Mouse (Mus musculus) kidney, postnatal 0 days (tissue): Measurements from ENCODE around the gene Optn. TPM values are rescaled to one million over a fixed set of nuclear protein-coding genes. Genes with fewer than 3 reads are reported as not detected.
"Not testable (repeated sequence)": the region's sequence is repeated elsewhere in the genome, so short reads cannot be mapped to it uniquely, and the experiment has no call there.

Experiments used
- ATAC-seq: fragments of 200-750 bp; cut with Nextera tagmentation; replicated peaks from 2 replicates; pipeline ENCODE4 v1.8.0; 2017; ENCODE audit warnings: low read depth, moderate number of reproducible peaks, moderate TSS enrichment, moderate library complexity; ENCODE audit not compliant: low FRiP score
- DNase-seq: peaks from one replicate; pipeline ENCODE4 v3.0.0-alpha.2; 2016; ENCODE audit warnings: low spot score
- H3K27ac ChIP-seq: fragments of 300-500 bp; sonication (generic); 2 replicates; pipeline ENCODE4 v1.5.1; 2014; ENCODE audit warnings: mild to moderate bottlenecking
- H3K27me3 ChIP-seq: fragments of 300-500 bp; sonication (generic); 2 replicates; pipeline ENCODE4 v1.6.1; 2014; ENCODE audit warnings: low read length, mixed read lengths; ENCODE audit not compliant: insufficient read depth
- H3K36me3 ChIP-seq: fragments of 300-500 bp; sonication (generic); 2 replicates; pipeline ENCODE4 v1.6.1; 2014; ENCODE audit warnings: low read length, mixed read lengths; ENCODE audit not compliant: insufficient read depth
- H3K4me1 ChIP-seq: fragments of 300-500 bp; sonication (generic); replicated peaks from 2 replicates; pipeline ENCODE4 v1.6.1; 2014; ENCODE audit warnings: antibody characterized with exemption, low read length, mixed read lengths; ENCODE audit not compliant: insufficient read depth
- H3K4me2 ChIP-seq: fragments of 300-500 bp; sonication (generic); 2 replicates; pipeline ENCODE4 v1.6.1; 2014; ENCODE audit warnings: mild to moderate bottlenecking, low read length, moderate library complexity, mixed read lengths
- H3K4me3 ChIP-seq: fragments of 300-500 bp; sonication (generic); replicated peaks from 2 replicates; pipeline ENCODE4 v1.5.1; 2014; ENCODE audit warnings: low read depth, low read length
- H3K9ac ChIP-seq: fragments of 300-500 bp; sonication (generic); 2 replicates; pipeline ENCODE4 v1.6.1; 2014; ENCODE audit warnings: low read depth, low read length
- H3K9me3 ChIP-seq: fragments of 300-500 bp; sonication (generic); replicated peaks from 2 replicates; pipeline ENCODE4 v1.6.1; 2016; ENCODE audit warnings: low read length, inconsistent platforms, mixed read lengths
- CTCF ChIP-seq: IDR thresholded peaks from 2 replicates; pipeline ENCODE4 v1.5.1; 2016; ENCODE audit warnings: antibody characterized with exemption, low read depth, mild to moderate bottlenecking, moderate library complexity
- WGBS: fragments of 180-500 bp; shearing (Covaris S2); extraction: QIAGEN DNeasy Blood & Tissue Kit; methylation state at CpG from one replicate; pipeline ENCODE4 v1.1.7; 2014; 5-methylcytosine and 5-hydroxymethylcytosine counted together
- polyA plus RNA-seq: library from polyadenylated mRNA; unstranded; fragments of >200 nt; fragmentation: Nextera tagmentation; extraction: Ambion mirVana; gene quantifications from 2 replicates; pipeline ENCODE4 v1.2.1, GENCODE M21; 2015

Gene Optn
- polyA plus RNA-seq, 1 experiment from 2014 or later, result 23.8 TPM

DNA sequence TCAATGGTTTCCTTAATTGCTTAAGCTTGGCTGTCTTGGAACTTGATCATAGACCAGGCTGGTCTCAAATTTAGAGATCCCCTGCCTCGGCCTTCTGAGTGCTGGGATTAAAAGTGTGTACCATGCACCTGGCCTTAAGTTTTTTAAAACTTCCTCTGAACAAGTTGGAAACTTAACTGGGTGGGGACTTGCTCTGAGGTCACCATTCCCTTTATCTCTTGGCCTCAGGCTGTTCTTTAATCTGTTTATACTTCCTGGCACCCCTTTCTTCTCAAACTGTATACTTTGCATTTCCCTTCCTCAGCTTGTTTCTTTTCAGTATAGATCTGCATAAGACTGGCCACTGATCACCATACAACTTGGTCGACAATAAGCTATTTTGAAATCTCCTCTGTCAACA, 14.1 kb upstream of the Optn start:
- Histone ChIP-seq H3K9me3 (no peaks in the 10 kb centered on the region), H3K27me3 (no peaks in the 10 kb centered on the region), H3K4me3 (no peak overlapping the region), H3K4me2 (no peak overlapping the region), H3K9ac (no peak overlapping the region), H3K4me1 (no peaks in the 10 kb centered on the region), H3K36me3 (no peaks in the 10 kb centered on the region), H3K27ac (no peak overlapping the region)
- whole genome bisulfite sequencing, result 62% methylated on average over 2 of the region's 2 CpGs
- no peak for ATAC-seq
- no peak for TF ChIP-seq CTCF
- no peak for DNase-seq

DNA sequence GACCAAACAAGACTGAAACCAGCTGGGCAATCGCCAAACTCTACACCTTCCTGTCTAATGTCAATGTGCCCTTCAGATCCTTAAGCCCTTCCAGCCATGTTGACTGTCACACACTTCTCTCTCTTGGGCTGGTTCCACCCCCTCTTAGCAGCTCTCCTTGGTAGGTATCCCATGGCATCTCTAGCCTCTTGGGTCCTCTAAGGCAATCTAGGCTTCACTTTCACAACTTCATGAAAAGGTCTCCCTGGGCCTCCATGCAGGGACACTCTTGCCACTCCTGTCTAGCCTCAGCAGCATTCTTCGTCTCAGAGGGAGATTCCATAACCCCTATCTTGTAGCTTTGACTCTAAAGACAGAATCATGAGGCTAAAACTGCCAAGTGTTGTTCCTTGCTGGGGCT, 13.6 kb upstream of the Optn start:
- H3K27me3 ChIP-seq, result no peaks in the 10 kb centered on the region
- no peaks in the 10 kb centered on the region for H3K9me3 ChIP-seq
- no peaks in the 10 kb centered on the region for H3K4me1 ChIP-seq
- H3K27ac ChIP-seq, result no peak overlapping the region
- WGBS, result 85% methylated on average over 2 of the region's 2 CpGs
- H3K4me3 ChIP-seq, result no peak overlapping the region
- no peak for TF ChIP-seq CTCF
- H3K36me3 ChIP-seq, result no peaks in the 10 kb centered on the region
- H3K9ac ChIP-seq, result no peak overlapping the region
- DNase-seq, result no peak
- ATAC-seq, result no peak
- no peak overlapping the region for H3K4me2 ChIP-seq

DNA sequence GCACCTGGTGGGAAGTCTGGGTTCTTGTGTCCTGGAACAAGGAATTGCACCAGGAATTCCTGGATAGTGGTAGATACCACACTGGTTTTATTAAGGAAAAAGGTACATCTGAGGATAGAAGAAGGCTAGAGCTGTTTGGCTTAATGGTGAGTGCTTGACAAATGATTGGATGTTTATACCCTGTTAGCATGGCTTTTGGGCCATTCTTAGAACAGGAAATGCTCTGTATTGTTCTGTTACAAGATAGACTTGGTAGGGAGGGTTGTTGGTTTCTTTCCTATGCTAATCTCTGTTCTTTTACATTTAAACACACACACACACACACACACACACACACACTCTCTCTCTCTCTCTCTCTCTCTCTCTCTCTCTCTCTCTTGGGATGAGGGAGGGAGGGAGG, 12.0 kb upstream of the Optn start:
- H3K4me1 ChIP-seq, result no peaks in the 10 kb centered on the region
- H3K27ac ChIP-seq, result no peak overlapping the region
- no peaks in the 10 kb centered on the region for H3K9me3 ChIP-seq
- TF ChIP-seq CTCF, result no peak
- H3K4me2 ChIP-seq, result no peak overlapping the region
- ATAC-seq, result no peak
- DNase-seq, result no peak
- no peak overlapping the region for H3K9ac ChIP-seq
- H3K27me3 ChIP-seq, result no peaks in the 10 kb centered on the region
- no peak overlapping the region for H3K4me3 ChIP-seq
- no peaks in the 10 kb centered on the region for H3K36me3 ChIP-seq

DNA sequence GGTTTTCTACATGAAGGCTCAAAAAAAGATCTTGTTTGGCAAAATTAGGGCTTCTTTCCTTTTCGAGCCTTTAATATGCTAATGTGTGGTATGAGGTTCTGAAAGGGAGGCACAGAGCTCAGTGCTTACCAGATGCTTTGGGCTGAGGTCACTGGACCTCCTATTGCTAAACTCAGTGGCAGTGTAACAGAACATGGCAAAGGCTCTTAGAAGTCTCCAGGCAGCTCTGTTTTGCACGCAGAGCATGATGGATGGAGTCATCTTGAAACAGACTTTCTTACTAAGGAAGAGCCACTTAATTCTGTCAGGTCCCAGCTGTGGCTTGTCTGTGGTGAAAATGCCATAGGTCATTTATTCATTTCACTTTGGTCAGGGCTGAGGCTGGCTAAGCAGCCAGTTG, 11.6 kb upstream of the Optn start:
- WGBS, result 60% methylated on average over 2 of the region's 2 CpGs
- Histone ChIP-seq H3K4me2 (no peak overlapping the region), H3K27me3 (no peaks in the 10 kb centered on the region), H3K9ac (no peak overlapping the region), H3K4me3 (no peak overlapping the region), H3K4me1 (no peaks in the 10 kb centered on the region), H3K9me3 (no peaks in the 10 kb centered on the region), H3K36me3 (no peaks in the 10 kb centered on the region), H3K27ac (no peak overlapping the region)
- no peak for DNase-seq
- no peak for ATAC-seq
- no peak for TF ChIP-seq CTCF

DNA sequence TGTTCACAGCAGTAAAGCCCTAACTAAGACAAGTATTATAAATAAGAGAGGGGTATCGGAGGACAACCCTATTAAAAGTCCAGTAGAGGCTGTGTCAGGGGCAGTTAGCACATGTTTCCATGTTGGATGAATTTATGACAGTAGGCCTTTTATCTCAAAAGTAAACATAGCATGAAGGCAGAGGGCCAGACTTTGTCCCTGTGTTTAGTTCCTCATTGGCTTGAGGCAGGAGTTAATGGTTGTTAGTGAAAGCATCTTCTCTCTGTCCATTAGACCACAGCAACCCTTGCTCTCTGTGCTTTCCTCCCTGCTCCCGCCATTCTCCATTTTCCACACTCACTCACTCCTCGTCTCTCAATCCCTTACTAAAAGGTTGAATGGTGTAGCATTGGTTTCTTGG, 9.9 kb upstream of the Optn start:
- Histone ChIP-seq H3K27me3 (no peaks in the 10 kb centered on the region), H3K4me1 (no peaks in the 10 kb centered on the region), H3K4me3 (no peak overlapping the region), H3K9ac (no peak overlapping the region), H3K27ac (no peak overlapping the region), H3K9me3 (no peaks in the 10 kb centered on the region), H3K4me2 (no peak overlapping the region), H3K36me3 (no peaks in the 10 kb centered on the region)
- DNase-seq, result no peak
- ATAC-seq, result no peak
- WGBS, result 75% methylated on average over 3 of the region's 3 CpGs
- no peak for TF ChIP-seq CTCF

DNA sequence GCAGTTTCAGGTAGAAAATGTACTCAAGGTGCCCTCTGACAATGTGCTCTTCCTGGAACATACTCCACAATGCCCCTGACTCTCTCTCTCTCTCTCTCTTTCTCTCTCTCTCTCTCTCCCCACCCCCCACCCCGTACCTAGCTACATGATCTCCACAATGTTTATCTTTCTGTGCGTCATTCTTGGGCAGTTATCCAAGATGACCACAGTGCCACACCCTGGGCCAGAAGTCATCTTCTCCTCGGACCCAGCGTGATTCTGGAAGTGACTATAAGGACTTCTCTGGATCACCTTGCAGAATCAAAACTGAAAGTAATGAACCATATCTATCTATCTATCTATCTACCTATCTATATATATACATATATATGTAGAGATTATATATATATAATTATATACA, 4.1 kb upstream of the Optn start:
- Histone ChIP-seq H3K9me3 (no peaks in the 10 kb centered on the region), H3K4me1 (0 out of 2 replicates have a peak, but pooled peaks cover under 1% of the 10 kb centered on the region), H3K4me2 (no peak overlapping the region), H3K9ac (no peak overlapping the region), H3K4me3 (no peak overlapping the region), H3K27me3 (no peaks in the 10 kb centered on the region), H3K27ac (no peak overlapping the region), H3K36me3 (no peaks in the 10 kb centered on the region)
- no peak for TF ChIP-seq CTCF
- ATAC-seq (no peak), DNase-seq (no peak)
- 68% methylated on average over 4 of the region's 4 CpGs for WGBS

GRCm38 (mm10) chr2:5067254-5067653, 3.4 kb upstream of the Optn start:
- H3K4me2 ChIP-seq, H3K27ac ChIP-seq, ATAC-seq, H3K9ac ChIP-seq, H3K36me3 ChIP-seq, H3K9me3 ChIP-seq, H3K4me1 ChIP-seq, DNase-seq, H3K27me3 ChIP-seq, H3K4me3 ChIP-seq: not testable (repeated sequence)
- 73% methylated on average over 1 of the region's 2 CpGs for WGBS
